Mouse (Mus musculus): ENCODE data around the gene Chkb. TPM values are rescaled to one million over a fixed set of nuclear protein-coding genes. Genes with fewer than 3 reads are reported as not detected.

Gene Chkb
- polyA plus RNA-seq, 1 experiment = 99.8 TPM

GRCm38 (mm10) chr15:89475293-89475600 lies 45.5 kb upstream of the Chkb start:
- Histone ChIP-seq H3K4me1 (replicated peaks; ENCODE audit: control insufficient read depth, insufficient read depth, low read length) (peaks cover 16% of the 10 kb centered on the region), H3K4me3 (ENCODE audit: control insufficient read depth, insufficient read depth, low read length) (no peak overlapping the region; the same call in 1 of the 2 replicates), H3K36me3 (ENCODE audit: control insufficient read depth, insufficient read depth, low read length) (no peaks in the 10 kb centered on the region), H3K27me3 (ENCODE audit: control insufficient read depth, insufficient read depth, low read length) (no peaks in the 10 kb centered on the region), H3K27ac (ENCODE audit: control insufficient read depth, insufficient read depth, low read length) (no peak overlapping the region)
- DNase-seq = no peak
- TF ChIP-seq CTCF (IDR thresholded peaks at IDR 0.05; ENCODE audit: borderline replicate concordance, control insufficient read depth, extremely low read depth, insufficient read depth, low read length, poor library complexity) (no peak), POLR2A (IDR thresholded peaks at IDR 0.05; ENCODE audit: control insufficient read depth, extremely low read depth, insufficient read depth, low read length, poor library complexity) (no peak)
- WGBS = 93% methylated on average over 7 of the region's 7 CpGs

DNA sequence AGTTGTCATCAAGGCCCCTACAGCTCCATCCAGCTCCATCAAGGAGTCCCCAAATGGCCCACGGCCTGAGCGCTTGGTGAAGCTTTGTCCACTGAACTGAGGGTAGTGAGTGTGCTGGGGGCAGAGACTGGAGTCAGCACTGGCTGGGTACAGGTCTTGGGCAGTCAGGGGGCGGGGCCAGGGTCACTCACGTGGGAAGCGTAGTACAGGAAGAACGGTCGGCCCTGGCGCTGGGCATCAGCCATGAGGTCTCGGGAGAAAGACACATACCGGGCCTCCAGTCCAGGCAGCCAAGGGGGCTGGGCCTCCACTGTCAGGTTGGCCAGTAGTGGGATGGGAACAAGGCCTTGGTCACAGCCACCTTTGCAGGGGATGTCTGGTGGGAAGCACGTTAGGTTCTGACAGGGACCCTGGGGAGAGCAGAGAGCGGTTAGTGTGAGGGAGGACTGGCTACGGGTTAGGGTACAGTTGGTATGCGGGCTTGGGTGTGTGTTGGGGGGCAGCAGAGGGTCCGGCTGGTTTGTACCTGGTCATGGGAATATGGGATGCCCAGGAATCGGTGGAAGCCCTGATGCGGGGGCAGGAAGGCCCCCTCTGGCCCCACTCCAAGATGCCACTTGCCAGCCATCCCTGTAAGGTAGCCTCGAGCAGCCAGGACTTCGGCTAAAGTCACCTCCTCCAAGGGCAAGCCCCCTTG lies 45.0 kb upstream of the Chkb start:
- Histone ChIP-seq H3K36me3 (ENCODE audit: control insufficient read depth, insufficient read depth, low read length) (no peaks in the 10 kb centered on the region), H3K4me1 (replicated peaks; ENCODE audit: control insufficient read depth, insufficient read depth, low read length) (peaks cover 16% of the 10 kb centered on the region), H3K4me3 (ENCODE audit: control insufficient read depth, insufficient read depth, low read length) (no peak overlapping the region), H3K27me3 (ENCODE audit: control insufficient read depth, insufficient read depth, low read length) (no peaks in the 10 kb centered on the region), H3K27ac (ENCODE audit: control insufficient read depth, insufficient read depth, low read length) (no peak overlapping the region)
- DNase-seq = no peak
- 98% methylated on average over 19 of the region's 19 CpGs for WGBS
- TF ChIP-seq POLR2A (IDR thresholded peaks at IDR 0.05; ENCODE audit: control insufficient read depth, extremely low read depth, insufficient read depth, low read length, poor library complexity) (no peak), CTCF (IDR thresholded peaks at IDR 0.05; ENCODE audit: borderline replicate concordance, control insufficient read depth, extremely low read depth, insufficient read depth, low read length, poor library complexity) (no peak)

GRCm38 (mm10) chr15:89473921-89474320 lies 44.2 kb upstream of the Chkb start:
- Histone ChIP-seq H3K36me3 (ENCODE audit: control insufficient read depth, insufficient read depth, low read length) (no peaks in the 10 kb centered on the region), H3K4me1 (replicated peaks; ENCODE audit: control insufficient read depth, insufficient read depth, low read length) (peaks cover 16% of the 10 kb centered on the region), H3K27ac (ENCODE audit: control insufficient read depth, insufficient read depth, low read length) (no peak overlapping the region), H3K27me3 (ENCODE audit: control insufficient read depth, insufficient read depth, low read length) (no peaks in the 10 kb centered on the region), H3K4me3 (ENCODE audit: control insufficient read depth, insufficient read depth, low read length) (no peak overlapping the region)
- no peak for TF ChIP-seq CTCF (IDR thresholded peaks at IDR 0.05; ENCODE audit: borderline replicate concordance, control insufficient read depth, extremely low read depth, insufficient read depth, low read length, poor library complexity)
- TF ChIP-seq POLR2A (IDR thresholded peaks at IDR 0.05; ENCODE audit: control insufficient read depth, extremely low read depth, insufficient read depth, low read length, poor library complexity) = no peak
- 98% methylated on average over 8 of the region's 8 CpGs for WGBS
- DNase-seq = no peak

GRCm38 (mm10) chr15:89473370-89473769 lies 43.7 kb upstream of the Chkb start:
- peaks cover 16% of the 10 kb centered on the region for H3K4me1 ChIP-seq (replicated peaks; ENCODE audit: control insufficient read depth, insufficient read depth, low read length)
- no peaks in the 10 kb centered on the region for H3K27me3 ChIP-seq (ENCODE audit: control insufficient read depth, insufficient read depth, low read length)
- no peak overlapping the region for H3K4me3 ChIP-seq (ENCODE audit: control insufficient read depth, insufficient read depth, low read length)
- no peak for DNase-seq
- no peak for TF ChIP-seq CTCF (IDR thresholded peaks at IDR 0.05; ENCODE audit: borderline replicate concordance, control insufficient read depth, extremely low read depth, insufficient read depth, low read length, poor library complexity)
- TF ChIP-seq POLR2A (IDR thresholded peaks at IDR 0.05; ENCODE audit: control insufficient read depth, extremely low read depth, insufficient read depth, low read length, poor library complexity) = no peak
- H3K36me3 ChIP-seq (ENCODE audit: control insufficient read depth, insufficient read depth, low read length) = no peaks in the 10 kb centered on the region
- H3K27ac ChIP-seq (ENCODE audit: control insufficient read depth, insufficient read depth, low read length) = no peak overlapping the region
- 95% methylated on average over 9 of the region's 9 CpGs for WGBS

GRCm38 (mm10) chr15:89471476-89471875 lies 41.8 kb upstream of the Chkb start:
- Histone ChIP-seq H3K27ac (ENCODE audit: control insufficient read depth, insufficient read depth, low read length) (no peak overlapping the region), H3K4me3 (ENCODE audit: control insufficient read depth, insufficient read depth, low read length) (no peak overlapping the region)

GRCm38 (mm10) chr15:89468577-89468976 lies 38.9 kb upstream of the Chkb start:
- no peak for DNase-seq
- H3K4me1 ChIP-seq (replicated peaks; ENCODE audit: control insufficient read depth, insufficient read depth, low read length) = no peaks in the 10 kb centered on the region
- no peaks in the 10 kb centered on the region for H3K36me3 ChIP-seq (ENCODE audit: control insufficient read depth, insufficient read depth, low read length)
- no peak overlapping the region for H3K4me3 ChIP-seq (ENCODE audit: control insufficient read depth, insufficient read depth, low read length)
- 33% methylated on average over 2 of the region's 2 CpGs for WGBS
- H3K27ac ChIP-seq (ENCODE audit: control insufficient read depth, insufficient read depth, low read length) = no peak overlapping the region
- no peaks in the 10 kb centered on the region for H3K27me3 ChIP-seq (ENCODE audit: control insufficient read depth, insufficient read depth, low read length)
- TF ChIP-seq CTCF (IDR thresholded peaks at IDR 0.05; ENCODE audit: borderline replicate concordance, control insufficient read depth, extremely low read depth, insufficient read depth, low read length, poor library complexity) = no peak
- TF ChIP-seq POLR2A (IDR thresholded peaks at IDR 0.05; ENCODE audit: control insufficient read depth, extremely low read depth, insufficient read depth, low read length, poor library complexity) = no peak

More at GRCm38 (mm10) chr15:89471476-89471875, 41.8 kb upstream of the Chkb start:
- TF ChIP-seq POLR2A (IDR thresholded peaks at IDR 0.05; ENCODE audit: control insufficient read depth, extremely low read depth, insufficient read depth, low read length, poor library complexity) (no peak), CTCF (IDR thresholded peaks at IDR 0.05; ENCODE audit: borderline replicate concordance, control insufficient read depth, extremely low read depth, insufficient read depth, low read length, poor library complexity) (no peak)
- WGBS = 93% methylated on average over 4 of the region's 4 CpGs
- no peaks in the 10 kb centered on the region for H3K27me3 ChIP-seq (ENCODE audit: control insufficient read depth, insufficient read depth, low read length)
- H3K4me1 ChIP-seq (replicated peaks; ENCODE audit: control insufficient read depth, insufficient read depth, low read length) = peaks cover 13% of the 10 kb centered on the region
- no peaks in the 10 kb centered on the region for H3K36me3 ChIP-seq (ENCODE audit: control insufficient read depth, insufficient read depth, low read length)
- DNase-seq = no peak

DNA sequence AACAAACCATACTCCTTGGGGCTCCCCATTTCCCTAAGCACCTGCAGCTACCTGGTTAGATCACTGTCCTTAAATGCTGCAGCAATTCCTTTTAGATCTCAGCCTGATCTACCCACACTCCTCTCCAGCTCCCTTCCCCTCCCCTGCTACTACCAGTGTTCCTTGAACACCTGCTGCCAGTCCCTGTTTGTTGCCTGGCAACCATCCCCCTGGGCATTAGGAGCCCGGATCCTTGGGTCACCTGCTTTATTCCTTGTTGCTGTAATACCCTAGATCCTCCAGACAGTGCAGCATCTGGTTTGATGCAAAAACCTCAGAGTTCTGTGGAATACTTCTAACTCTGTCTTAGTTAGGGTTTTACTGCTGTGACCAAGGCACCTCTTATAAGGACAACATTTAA lies 35.3 kb upstream of the Chkb start:
- Histone ChIP-seq H3K27ac (ENCODE audit: control insufficient read depth, insufficient read depth, low read length) (no peak overlapping the region), H3K4me3 (ENCODE audit: control insufficient read depth, insufficient read depth, low read length) (no peak overlapping the region), H3K4me1 (replicated peaks; ENCODE audit: control insufficient read depth, insufficient read depth, low read length) (no peaks in the 10 kb centered on the region), H3K36me3 (ENCODE audit: control insufficient read depth, insufficient read depth, low read length) (no peaks in the 10 kb centered on the region), H3K27me3 (ENCODE audit: control insufficient read depth, insufficient read depth, low read length) (no peaks in the 10 kb centered on the region)
- DNase-seq = no peak
- WGBS = 41% methylated on average over 1 of the region's 1 CpGs
- TF ChIP-seq POLR2A (IDR thresholded peaks at IDR 0.05; ENCODE audit: control insufficient read depth, extremely low read depth, insufficient read depth, low read length, poor library complexity) (no peak), CTCF (IDR thresholded peaks at IDR 0.05; ENCODE audit: borderline replicate concordance, control insufficient read depth, extremely low read depth, insufficient read depth, low read length, poor library complexity) (no peak)

All from thymus, adult 2 months (tissue).